Mouse (Mus musculus) forelimb bud, embryonic 11.5 days (tissue): ENCODE results near the gene Map3k10.
A peak's percentile ranks its signal among the peaks of the same experiment; 100 is the strongest.

Source experiments
- DNase-seq: peaks from one replicate; pipeline ENCODE4 v3.0.0-alpha.2; 2012; ENCODE audit warnings: low read depth, low spot score

Map3k10 gene

DNA sequence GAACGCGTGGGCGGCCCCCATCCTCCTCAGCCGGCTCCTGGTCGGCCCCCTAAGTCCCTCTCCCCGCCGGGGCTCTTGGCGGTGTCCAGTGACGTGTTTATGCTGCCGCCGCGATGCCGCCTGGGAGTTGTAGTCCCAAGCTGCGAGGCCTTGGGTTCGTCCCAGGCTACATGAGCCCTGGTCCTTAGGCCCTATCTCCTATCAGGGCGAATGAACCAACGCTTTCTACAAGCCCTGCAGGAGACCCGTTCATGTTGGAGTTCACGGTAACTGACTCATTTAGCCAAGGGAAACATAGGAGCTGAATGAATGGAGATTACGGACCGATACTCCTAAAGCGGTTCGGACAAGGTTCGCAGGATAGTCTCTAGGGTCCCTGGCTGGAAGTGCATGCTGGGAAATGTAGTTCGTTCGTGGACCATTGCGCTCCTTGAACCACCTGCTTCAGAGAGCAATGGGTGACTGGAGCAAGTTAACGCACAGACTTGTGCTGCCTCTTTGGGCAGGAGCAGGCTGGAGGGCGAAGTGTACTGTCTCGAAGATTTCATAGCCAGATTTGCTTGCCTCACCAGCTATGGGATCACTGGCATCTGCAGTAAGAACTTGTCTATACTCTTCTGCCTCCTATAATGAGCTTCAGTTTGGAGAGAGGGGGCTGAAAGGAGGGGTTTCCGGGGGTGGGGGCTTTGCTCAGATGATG is at the start of gene Map3k10:
Gene Map3k10, minus strand, starts transcription at position 77 of the 700 bp plus-strand sequence.
- DNase-seq: peak; percentile 92

DNA sequence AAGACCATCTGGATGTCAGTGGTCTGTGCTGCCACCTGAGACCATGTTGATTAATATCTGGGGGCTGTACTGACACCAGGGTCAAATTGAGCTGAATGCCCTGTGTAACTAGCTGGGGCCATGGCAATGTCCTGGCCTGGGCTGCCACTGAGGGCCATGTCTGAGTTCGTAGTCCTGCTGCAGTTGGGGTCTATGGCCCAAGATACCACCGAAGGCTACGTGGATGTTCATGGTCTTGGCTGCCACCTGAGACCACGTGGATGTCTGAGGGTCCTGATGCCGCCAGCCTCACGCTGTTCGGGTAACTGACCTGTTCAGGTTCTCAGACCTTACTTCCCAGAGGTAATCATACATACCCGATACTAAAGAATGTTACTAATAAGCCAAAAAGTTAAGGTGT is 47.6 kb upstream of the Map3k10 start:
- no peak for DNase-seq

DNA sequence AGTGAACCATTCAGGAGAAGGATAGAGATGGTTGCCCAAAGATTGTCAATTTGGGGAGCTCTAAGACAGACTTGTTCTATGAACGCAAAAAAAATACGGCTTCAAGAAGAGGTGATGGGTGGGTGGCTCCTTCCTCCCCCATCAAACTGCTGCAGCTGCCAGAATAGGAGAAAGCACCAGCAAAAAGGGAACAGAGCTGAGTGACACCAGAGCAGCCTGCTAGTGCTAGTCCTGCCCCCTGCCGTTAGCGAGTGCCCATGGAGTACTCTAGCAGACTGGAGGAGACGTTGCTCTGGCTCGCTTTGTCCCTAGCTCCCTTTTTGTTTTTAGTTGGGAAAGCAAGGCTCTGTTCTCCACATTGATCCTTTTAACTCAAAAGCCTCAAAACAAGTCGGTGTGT is 36.0 kb upstream of the Map3k10 start:
- no peak for DNase-seq

DNA sequence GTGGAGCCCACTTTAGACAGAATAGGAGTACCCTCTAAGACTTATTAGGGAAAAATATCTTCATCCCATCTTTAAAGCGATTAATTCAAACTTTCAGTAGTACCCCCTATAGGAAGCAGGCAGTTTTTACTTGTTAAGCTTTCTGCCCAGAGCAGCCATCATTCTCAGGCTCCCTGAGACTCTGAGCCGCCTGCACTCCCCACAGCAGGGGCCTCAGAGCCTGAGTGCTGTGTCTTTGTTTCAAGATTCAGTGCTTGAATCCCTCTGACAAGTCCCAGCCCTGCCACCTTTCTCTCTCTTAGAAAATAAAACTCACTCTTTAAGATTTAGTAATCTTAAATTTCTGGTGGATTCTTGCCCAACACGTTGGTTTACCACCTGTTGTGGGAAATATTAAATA is 22.3 kb upstream of the Map3k10 start:
- no peak for DNase-seq

DNA sequence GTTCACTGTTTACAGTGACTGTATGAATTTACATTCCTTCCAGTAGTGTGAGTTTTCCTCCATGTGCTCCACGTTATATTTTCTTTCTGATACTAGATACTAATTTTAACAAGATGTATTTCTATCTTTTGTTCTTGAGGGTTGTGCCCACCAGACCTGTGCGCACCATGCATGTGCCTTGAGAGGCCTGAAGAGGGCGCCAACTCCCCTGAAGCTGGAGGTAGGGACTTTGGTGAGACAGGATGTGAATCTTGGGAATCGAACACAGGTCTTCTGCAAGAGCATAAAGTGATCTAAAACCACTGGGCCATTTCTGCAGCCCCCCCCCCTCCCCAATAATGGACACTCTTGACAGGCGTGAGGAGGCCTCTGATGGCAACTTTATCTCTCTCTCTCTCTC is 16.7 kb upstream of the Map3k10 start:
- no peak for DNase-seq

DNA sequence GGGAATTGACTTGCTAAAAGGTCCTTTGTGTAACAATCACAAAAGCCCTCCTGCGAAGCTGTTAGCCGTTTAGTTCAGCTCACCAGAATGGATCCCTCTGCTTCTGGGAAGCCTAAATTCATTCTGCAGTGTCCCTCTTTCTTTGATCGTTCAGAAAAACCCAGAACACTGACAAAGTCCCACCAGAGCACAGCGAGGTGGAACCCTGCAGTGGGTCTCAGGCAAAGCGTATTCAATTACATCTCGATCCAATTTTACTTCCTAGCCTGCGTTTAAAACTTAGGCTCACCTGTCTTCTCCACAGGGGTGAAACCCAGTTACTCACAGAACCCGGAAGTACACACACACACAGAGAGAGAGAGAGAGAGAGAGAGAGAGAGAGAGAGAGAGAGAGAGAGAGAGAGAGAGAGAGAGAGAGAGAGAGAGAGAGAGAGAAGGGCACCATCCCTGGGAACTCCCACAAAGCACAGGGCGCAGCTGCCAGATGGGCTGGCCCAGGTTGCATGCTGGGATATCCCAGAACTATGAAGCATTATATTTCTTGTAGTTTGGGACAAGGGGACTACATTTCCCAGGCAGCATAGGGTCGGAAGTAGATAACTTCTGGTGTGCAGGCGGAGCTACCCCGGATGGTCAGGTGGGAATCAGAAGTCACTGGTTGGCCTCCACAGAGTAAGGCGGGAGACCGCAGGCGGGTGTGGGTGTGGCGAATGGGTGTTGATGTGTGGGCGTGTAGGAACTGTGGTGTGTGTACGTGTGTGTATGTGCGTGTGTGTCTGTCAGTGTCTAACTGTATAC is 14.6 kb upstream of the Map3k10 start, which contains the start of gene Zfp607b:
Gene Zfp607b, plus strand, starts transcription at position 526 of the 798 bp plus-strand sequence.
- DNase-seq: peak; percentile 96

DNA sequence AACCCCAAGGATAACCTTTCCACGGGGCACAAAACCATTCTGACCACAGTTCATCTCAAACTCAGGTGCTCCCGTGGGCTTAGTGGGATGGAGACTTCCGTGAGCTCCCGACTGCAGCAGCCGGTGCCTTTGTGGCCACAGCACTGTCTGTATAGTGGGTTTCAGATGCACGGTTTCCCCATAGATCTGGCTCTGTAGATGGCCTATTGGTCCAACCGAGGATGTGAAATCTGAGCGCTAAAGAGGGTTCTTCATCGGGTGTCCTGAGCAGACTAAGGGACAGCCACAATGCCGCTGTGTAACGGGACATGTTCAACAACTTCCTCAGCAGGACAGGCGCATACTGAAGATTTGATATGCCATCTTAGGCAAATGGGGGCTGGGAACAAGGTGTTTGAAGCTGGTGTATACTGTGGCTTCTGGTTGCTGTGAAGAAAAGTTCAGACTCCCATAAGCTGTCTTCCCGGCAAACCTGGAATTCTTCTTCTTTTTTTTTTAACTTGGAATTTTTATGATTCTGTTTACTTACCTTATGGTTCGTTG is 13.9 kb upstream of the Map3k10 start:
- DNase-seq: no peak

DNA sequence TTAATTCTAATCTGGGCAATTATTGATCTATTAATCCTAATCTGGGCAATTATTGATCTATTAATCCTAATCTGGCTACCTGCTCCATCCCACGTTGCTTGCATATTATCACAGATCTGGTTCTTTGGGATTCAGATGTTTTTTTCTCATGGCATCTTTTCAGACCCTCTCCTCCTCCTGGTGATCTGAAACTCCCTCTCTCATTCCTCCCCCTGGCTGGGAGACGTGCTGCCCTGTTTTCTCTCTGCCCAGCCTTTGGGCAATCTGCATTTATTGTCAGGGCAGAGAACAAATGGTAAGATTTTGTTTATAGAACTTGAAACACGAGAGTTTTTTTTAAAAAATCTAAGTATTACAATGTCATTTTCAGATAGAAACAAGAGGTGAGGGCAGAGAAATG is 13.4 kb upstream of the Map3k10 start:
- DNase-seq: no peak

DNA sequence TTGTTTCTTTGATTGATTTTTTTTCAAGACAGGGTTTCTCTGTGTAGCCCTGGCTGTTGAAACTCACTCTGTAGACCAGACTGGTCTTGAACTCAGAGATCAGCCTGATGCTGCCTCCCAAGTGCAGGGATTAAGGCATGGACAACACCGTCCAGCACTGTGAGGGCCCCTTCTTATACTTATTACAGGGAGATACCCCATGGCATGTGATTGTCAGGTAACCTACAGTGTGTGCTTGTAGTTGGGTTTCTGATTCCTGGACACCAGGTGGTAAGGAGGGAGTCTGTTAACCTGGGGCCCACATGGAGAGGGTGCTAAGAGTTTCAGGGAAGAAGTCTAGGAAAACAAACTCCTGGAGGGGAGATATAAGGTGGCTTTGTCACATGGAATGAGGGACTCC is 12.6 kb upstream of the Map3k10 start:
- no peak for DNase-seq

DNA sequence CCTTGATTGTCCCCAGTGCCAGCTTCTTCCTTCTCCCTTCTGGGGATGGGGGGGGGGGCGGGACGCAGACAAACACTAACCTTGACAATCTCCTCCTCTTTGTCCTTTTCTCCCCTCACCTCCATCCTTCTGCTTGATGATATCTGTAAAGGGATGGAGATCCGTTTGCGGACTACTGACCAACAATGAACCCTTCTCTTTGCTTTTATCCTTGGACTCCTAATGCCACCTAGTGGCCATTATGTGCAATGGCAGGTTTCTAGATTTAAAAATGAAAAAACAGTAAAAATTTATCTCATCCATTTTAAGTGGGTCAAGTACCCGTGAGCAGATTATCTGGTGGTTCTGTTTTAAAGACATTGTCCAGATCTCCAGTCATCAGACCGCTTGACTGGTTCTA is 11.3 kb upstream of the Map3k10 start:
- peak; percentile 57 for DNase-seq

DNA sequence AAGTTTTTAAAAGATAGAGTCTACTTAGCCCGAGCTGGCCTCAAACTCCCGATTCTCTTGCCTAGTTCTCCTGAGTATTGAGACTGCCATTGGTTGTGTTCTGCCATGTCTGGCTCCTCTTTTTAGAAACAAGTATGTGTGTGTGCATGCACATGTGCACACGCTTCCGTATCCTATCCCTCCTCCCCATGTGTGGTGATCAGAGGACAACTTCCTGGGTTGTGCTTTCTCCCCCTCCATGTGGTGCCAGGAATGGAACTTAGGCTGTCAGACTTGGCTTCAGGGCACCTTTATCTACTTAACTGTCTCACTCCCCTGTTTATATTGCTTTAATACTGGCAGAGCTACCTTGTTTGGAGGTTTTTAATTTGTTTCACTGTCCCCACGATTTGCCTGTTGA is 10.8 kb upstream of the Map3k10 start:
- no peak for DNase-seq

DNA sequence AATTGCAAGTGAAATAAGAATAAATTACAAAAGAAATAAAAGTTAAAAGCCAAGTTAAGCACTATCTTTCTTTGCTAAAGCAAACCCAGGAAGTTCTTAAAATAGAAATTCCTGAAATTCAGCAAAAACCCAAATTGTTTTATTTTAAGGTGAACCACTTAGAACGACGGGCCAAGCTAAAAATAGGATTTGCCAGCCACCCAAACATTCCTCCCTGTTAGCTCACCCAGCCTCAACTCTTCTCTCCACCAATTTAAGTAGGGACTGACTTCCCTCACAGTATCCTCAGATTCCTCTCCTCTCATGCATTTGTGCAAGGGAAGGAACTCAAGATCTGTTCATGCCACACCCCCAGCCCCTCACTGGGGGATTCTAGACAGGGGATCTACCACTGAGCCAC is 8.8 kb upstream of the Map3k10 start:
- DNase-seq: no peak

DNA sequence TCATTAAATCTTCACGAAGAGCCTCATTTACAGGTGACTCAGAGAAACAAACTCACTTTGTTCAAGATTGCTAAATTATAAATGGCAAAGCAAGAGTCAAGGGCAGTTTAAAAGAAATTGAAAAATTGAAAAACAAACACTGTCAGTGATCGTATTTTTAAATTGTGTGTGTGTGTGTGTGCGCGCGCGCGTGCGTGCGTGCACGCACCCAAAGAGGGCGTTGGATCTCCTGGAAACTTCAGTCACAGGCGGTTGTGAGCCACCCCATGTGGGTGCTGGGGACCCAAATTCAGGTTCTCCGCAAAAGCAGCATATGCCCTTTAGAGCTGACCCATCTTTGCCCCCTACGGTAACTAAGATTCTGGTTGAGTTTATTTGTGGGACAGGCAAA is 819 bp upstream of the Map3k10 start:
- no peak for DNase-seq

DNA sequence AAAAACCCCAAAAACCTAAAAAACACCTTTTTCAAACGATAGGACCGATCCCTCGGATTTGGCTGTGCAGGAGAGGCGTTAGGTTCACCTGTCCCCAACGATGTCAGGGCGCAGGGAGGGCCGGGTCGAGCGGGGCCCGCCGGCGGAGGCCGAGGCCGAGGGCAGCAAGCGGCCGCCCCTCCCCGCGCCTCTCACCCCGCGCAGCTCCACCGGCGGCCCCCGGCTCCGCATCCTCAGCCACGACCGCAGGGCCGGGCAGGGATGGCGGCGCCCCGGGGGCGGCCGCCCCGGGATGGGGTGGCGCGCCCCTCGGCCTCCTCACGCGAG is 240 bp downstream of the Map3k10 start:
- DNase-seq: no peak

DNA sequence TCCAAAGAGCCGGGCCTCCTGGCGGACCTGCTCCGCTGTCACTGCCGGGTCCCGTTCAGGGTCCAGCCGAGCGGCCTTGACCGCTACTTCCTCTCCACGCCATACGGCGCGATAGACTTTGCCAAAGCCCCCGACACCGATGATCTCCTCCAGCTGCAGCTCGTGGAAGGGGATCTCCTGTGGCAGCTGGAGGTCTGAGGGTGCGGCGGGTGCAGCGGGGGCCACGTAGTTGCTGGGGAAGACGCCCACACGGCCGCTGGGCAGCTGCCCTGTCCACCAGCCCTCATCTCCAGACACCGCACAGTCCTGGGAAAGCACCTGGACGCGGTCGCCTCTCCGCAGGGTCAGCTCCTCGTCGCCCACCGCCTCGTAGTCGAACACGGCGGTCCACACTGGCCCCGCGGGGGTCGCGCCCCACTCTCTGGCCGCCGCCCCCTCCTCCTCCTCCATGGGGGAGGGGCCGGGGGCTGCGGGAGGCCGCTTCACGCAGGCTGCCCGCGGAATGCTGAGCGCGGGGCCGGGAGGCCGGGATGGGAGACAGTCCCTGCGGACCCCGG is 745 bp downstream of the Map3k10 start:
- DNase-seq: no peak

DNA sequence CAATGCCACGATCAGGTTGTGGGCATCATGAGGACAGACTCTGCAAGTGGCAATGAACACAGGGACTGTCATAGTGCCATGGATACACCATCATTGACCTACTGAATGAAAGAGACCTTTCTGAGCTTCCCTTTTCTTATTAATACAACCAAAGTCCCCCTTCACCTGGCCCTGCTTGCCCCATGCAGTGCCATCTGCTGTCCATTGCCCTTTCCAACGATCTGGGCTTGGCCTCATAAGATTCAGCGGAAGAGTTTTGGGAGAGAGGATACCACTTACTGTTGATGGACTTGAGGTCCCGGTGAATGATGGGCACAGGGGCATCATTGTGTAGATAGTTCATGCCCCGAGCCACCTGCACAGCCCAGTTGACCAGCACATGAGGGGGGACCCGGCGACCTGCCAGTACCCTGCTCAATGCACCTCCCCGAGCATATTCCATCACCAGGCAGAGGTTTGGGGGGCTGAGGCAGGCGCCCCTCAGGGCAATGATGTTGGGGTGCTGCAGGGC is 1.3 kb downstream of the Map3k10 start:
- no peak for DNase-seq

DNA sequence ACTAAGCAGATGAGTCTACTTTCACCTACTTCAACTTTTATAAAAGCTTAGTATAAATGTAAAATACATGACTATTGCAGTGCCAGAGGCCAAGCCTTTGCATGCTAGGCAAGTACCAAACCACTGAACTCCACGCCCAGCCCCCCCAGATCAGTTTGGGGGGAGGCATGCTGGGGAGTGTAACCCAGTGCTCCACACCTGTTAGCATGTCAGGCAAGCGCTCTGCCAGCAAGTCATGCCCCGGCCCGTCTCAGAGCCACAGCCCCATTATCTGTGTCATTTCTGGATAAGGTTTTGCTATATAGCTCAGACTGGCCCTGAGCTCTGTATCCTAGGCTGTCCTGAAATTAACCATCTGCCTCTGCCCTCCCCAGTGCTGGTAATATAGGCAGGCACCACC is 12.4 kb downstream of the Map3k10 start:
- no peak for DNase-seq

DNA sequence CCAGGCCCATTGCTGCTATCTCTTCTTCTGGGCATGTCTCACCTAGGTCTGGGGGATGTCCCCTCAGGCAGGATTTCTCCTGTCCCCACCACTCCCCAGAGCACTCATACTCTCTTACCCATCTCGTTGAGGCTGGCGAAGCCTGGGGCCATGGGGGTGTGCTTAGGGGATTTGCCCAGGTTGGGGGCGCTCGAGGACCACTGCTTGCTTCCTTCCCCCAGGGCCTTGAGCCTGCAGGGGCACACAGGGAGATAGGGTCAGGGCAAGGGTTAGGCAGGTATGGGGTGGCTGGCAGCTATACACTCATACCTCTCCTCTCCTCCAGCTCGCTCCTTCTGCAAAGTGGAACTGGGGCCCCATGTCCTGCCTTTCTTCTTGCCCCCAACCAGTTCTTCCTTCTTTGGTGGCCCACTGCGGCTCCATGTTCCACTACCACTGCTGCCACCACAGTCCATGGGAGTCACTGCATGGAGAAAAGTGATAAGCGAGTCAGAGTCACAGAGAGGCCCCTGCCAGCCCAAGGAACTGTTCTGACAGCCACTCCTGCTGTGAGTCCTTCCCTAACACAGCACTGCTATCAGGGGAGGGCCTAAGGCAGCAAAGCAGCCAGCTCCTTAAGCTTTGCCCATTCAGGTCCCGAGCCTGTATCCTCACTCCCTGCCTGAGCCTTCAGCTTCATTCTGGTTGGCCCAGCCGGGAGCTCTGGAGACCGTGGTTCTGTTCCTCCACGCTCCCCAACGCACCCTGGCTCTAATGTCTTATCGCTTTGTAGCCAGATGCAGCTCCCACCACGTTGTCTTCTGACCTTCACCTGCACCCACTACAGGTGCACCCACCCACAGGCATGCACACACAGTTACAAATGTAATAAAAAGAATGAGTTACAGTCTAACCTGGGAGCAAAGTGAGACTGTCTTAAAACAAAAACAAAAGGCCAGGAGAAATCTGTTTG is 15.4 kb downstream of the Map3k10 start:
- DNase-seq: no peak

DNA sequence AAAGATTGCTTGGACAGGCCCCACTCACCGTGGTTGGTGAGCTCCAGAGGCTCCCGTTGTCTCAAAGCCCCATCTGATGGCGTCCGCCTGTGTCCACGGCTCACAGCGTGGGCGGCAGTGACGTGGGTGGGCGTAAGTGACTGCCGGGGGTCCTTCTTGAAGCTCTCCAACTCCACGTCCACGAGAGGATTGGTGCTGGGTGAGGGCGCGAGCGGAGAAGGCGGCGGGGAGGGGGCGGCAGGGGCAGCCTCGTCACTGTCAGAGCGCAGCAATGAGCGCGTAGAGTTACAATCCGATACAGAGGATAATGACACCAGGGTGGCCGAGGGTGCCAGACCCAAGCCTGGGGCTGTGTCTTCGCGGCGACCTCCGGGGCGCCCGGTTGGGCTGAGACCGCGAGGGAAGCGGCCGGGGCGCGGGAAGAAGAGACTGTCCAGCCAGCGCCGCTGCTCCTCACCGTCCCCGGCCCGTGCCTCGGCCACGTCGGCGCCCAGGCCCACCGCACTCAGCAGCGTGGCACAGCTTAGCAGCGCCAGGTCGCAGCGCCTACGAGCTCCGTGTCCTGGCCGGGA is 16.5 kb downstream of the Map3k10 start:
- DNase-seq: no peak

DNA sequence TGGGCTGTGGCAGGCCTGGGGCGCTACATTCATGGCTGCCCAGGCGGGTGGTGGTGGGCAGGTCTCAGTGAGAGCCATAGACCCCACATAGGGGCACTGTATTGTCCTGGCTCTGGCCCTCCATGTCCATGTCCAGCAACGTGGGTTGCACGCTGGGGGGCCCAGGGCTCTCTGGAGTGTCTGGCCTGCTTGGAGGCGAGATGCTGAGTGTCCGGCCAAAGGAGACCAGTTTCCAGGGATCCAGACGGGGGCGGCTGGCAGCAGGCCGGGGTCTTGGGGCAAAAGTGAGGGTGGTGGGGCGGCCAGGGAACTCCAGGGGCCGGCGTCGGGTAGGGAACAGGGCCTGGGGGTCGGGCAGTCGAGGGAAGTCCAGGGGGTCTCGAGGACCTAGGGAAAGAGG is 17.8 kb downstream of the Map3k10 start:
- DNase-seq: no peak

DNA sequence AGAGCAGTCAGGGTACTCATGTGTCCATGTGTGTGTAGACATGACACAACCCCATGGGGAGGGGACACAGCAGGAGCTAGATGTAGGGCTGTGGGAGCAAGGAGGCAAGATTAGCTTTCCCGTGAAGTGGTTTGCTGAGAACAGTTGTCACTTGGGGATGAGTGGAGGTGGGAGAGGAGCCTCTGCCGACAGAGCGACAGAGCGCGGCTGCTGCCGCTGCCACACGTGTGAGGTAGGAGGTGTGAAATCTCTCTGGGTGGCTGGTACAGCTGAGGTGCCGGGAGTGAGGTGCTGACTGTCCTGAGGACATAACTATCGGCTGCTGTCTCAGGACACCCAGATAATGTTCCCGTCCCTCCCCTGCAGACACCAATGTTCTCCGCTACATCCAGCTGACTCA is 18.9 kb downstream of the Map3k10 start:
- no peak for DNase-seq
